Mouse (Mus musculus) CD4-positive, CD25-positive, alpha-beta regulatory T cell (primary cell): Measurements from ENCODE around the gene Trap1. TPM values are rescaled to one million over a fixed set of nuclear protein-coding genes. Genes with fewer than 3 reads are reported as not detected.

ENCODE experiments used
- polyA plus RNA-seq: library from polyadenylated mRNA; unstranded; fragments of 100-300 nt; shearing (Covaris generic); gene quantifications from one replicate; pipeline ENCODE4 v1.2.1, GENCODE M21; 2017

The Trap1 gene
- polyA plus RNA-seq = 78.0 TPM

GRCm38 (mm10) chr16:4077384-4078061 is at the start of gene Trap1:
Gene Trap1, minus strand, starts transcription at chr16:4077827.

GRCm38 (mm10) chr16:4036807-4037206 is 40.8 kb downstream of the Trap1 start, which contains the start of gene Dnase1:
Gene Dnase1, plus strand, starts transcription at chr16:4036942.

GRCm38 (mm10) chr16:4003489-4004398 is 73.9 kb downstream of the Trap1 start, which contains the start of gene Slx4:
Gene Slx4, minus strand, starts transcription at chr16:4003770.

Other genes with a start within 250 kb of the Trap1 start
- 0.13 TPM for gene Olfr15, start 246.9 kb downstream of the Trap1 start, polyA plus RNA-seq
- 0.93 TPM for gene Zfp174, start 230.6 kb downstream of the Trap1 start, polyA plus RNA-seq
- 123 TPM for gene Naa60, start 205.5 kb downstream of the Trap1 start, polyA plus RNA-seq
- 14.5 TPM for gene Zfp597, start 193.3 kb downstream of the Trap1 start, polyA plus RNA-seq
- gene Gm20695, start 193.2 kb downstream of the Trap1 start, polyA plus RNA-seq = 1.3 TPM
- gene 1700037C18Rik, start 169.1 kb downstream of the Trap1 start, polyA plus RNA-seq = 11.6 TPM
- gene Cluap1, start 169.0 kb downstream of the Trap1 start, polyA plus RNA-seq = 30.3 TPM
- 61.6 TPM for gene Nlrc3, start 101.2 kb downstream of the Trap1 start, polyA plus RNA-seq
- 32.7 TPM for gene Slx4, start 74.1 kb downstream of the Trap1 start, polyA plus RNA-seq
- gene Dnase1, start 40.9 kb downstream of the Trap1 start, polyA plus RNA-seq = 14.7 TPM
- 33.2 TPM for gene Crebbp, start 136.2 kb upstream of the Trap1 start, polyA plus RNA-seq